Mouse (Mus musculus): Measurements from ENCODE around the gene Hist2h4.

DNA sequence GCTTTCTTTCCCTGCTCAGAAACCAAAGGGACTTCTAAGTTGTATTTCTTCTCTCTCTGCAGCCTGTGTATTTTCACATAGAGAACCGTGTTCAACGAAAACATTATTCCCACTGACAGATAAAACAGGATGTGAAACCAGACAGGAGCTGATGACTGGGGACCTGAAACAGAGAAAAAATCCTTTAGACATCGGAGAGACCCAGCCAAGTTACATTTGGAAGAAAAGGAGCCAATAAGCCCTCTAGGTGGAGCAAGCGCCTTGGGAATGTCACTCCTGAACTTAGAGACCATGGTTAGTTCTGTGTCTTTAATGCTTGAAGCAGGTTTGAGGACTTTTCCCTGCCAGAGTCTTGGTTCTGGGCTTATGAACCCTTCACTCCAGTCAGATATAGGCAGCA is 21.3 kb upstream of the Hist2h4 start:
- TF ChIP-seq CTCF (IDR thresholded peaks at IDR 0.05; ENCODE audit: low read depth, low read length) (no peak), POLR2A (IDR thresholded peaks at IDR 0.05; ENCODE audit: extremely low read depth, insufficient read depth, low read length) (no peak)

All from liver, adult 2 months (tissue).